Mouse (Mus musculus) heart, postnatal 0 days (tissue): ENCODE data around the gene Acvrl1.

Source experiments
- CTCF ChIP-seq: IDR thresholded peaks from 2 replicates; pipeline ENCODE4 v1.5.1; 2016; ENCODE audit warnings: antibody characterized with exemption, control low read depth, low read depth
- EP300 ChIP-seq: IDR thresholded peaks from 2 replicates; pipeline ENCODE4 v1.6.1; 2016; ENCODE audit warnings: antibody characterized with exemption, low read depth

DNA sequence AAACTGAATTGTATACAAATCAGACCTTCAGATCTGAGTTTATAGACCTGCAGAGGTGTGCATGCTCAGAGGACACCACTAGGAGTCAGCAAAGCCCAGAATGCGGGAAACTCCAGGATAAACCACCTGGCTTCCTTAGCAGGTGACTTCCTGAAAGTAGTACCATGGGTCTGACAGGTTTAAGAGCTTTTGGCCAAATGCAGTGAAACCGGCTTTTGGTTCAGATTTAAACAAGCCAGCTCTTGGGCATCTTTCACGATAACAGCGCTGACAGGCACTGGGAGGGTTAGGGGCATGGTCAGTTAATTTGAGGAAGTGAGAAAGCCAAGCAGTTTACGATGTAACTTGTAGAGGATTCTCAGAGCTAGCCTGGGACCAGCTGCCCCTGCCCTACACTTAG lies 59.6 kb downstream of the Acvrl1 start:
- TF ChIP-seq EP300 (no peak), CTCF (0 out of 2 replicates have a peak, but pooled peaks have one; percentile 2)
